Mouse (Mus musculus): ENCODE results near the gene Pla2g12b.
"Not testable (repeated sequence)": the region's sequence is repeated elsewhere in the genome, so short reads cannot be mapped to it uniquely, and the experiment has no call there.

The Pla2g12b gene

GRCm38 (mm10) chr10:59402899-59403792, at the start of gene Pla2g12b:
Gene Pla2g12b, plus strand, starts transcription at chr10:59403660.
- DNase-seq, result no peak

GRCm38 (mm10) chr10:59354120-59354519, 49.3 kb upstream of the Pla2g12b start:
- no peak for DNase-seq

- no peak for DNase-seq
Observed at GRCm38 (mm10) chr10:59355020-59355419, 48.4 kb upstream of the Pla2g12b start.

GRCm38 (mm10) chr10:59358744-59359143, 44.7 kb upstream of the Pla2g12b start:
- no peak for DNase-seq

GRCm38 (mm10) chr10:59363208-59363607, 40.3 kb upstream of the Pla2g12b start:
- DNase-seq, result no peak

- no peak for DNase-seq
Observed at GRCm38 (mm10) chr10:59364551-59364950, 38.9 kb upstream of the Pla2g12b start.

- DNase-seq, result no peak
Observed at GRCm38 (mm10) chr10:59365804-59366589, 37.5 kb upstream of the Pla2g12b start.

GRCm38 (mm10) chr10:59366746-59367145, 36.7 kb upstream of the Pla2g12b start:
- DNase-seq, result no peak

GRCm38 (mm10) chr10:59367206-59367605, 36.3 kb upstream of the Pla2g12b start:
- DNase-seq, result no peak

- no peak for DNase-seq
Observed at GRCm38 (mm10) chr10:59368729-59369128, 34.7 kb upstream of the Pla2g12b start.

GRCm38 (mm10) chr10:59369426-59369825, 34.0 kb upstream of the Pla2g12b start:
- no peak for DNase-seq

GRCm38 (mm10) chr10:59377906-59378305, 25.6 kb upstream of the Pla2g12b start:
- no peak for DNase-seq

- DNase-seq, result no peak
Observed at GRCm38 (mm10) chr10:59378728-59379127, 24.7 kb upstream of the Pla2g12b start.

GRCm38 (mm10) chr10:59379927-59380326, 23.5 kb upstream of the Pla2g12b start:
- no peak for DNase-seq

GRCm38 (mm10) chr10:59380411-59380821, 23.0 kb upstream of the Pla2g12b start:
- no peak for DNase-seq

- DNase-seq, result not testable (repeated sequence)
Observed at GRCm38 (mm10) chr10:59381563-59381962, 21.9 kb upstream of the Pla2g12b start.

- DNase-seq, result peak; percentile 24
Observed at GRCm38 (mm10) chr10:59386951-59387350, 16.5 kb upstream of the Pla2g12b start.

GRCm38 (mm10) chr10:59389652-59390051, 13.8 kb upstream of the Pla2g12b start:
- peak; percentile 11 for DNase-seq

- no peak for DNase-seq
Observed at GRCm38 (mm10) chr10:59391907-59392306, 11.6 kb upstream of the Pla2g12b start.

GRCm38 (mm10) chr10:59395461-59395860, 8.0 kb upstream of the Pla2g12b start, which contains the start of gene Gm10273:
Gene Gm10273, plus strand, starts transcription at chr10:59395632.
- DNase-seq, result not testable (repeated sequence)

GRCm38 (mm10) chr10:59403793-59404149, 311 bp downstream of the Pla2g12b start:
- DNase-seq, result no peak

- no peak for DNase-seq
Observed at GRCm38 (mm10) chr10:59408499-59408898, 5.0 kb downstream of the Pla2g12b start.

GRCm38 (mm10) chr10:59410264-59410663, 6.8 kb downstream of the Pla2g12b start:
- no peak for DNase-seq

GRCm38 (mm10) chr10:59413711-59414110, 10.3 kb downstream of the Pla2g12b start:
- no peak for DNase-seq
